Mouse (Mus musculus) embryonic fibroblast, embryonic 13.5 days (primary cell): ENCODE results near the gene Tbata. TPM values are rescaled to one million over a fixed set of nuclear protein-coding genes. Genes with fewer than 3 reads are reported as not detected.

Source experiments
- H3K27ac ChIP-seq: 2 replicates; pipeline ENCODE4 v1.5.1; 2012; ENCODE audit warnings: low read length, control low read depth, inconsistent platforms; ENCODE audit not compliant: insufficient read depth
- H3K4me1 ChIP-seq: 2 replicates; pipeline ENCODE4 v1.6.1; 2011; ENCODE audit warnings: low read length; ENCODE audit not compliant: control insufficient read depth, insufficient read depth
- H3K4me3 ChIP-seq: 2 replicates; pipeline ENCODE4 v1.5.1; 2011; ENCODE audit warnings: mild to moderate bottlenecking, control low read depth, low read length; ENCODE audit not compliant: insufficient read depth
- CTCF ChIP-seq: IDR thresholded peaks from 2 replicates; pipeline ENCODE4 v1.5.1; 2011; ENCODE audit warnings: mild to moderate bottlenecking, control low read depth, low read length, moderate library complexity, borderline replicate concordance; ENCODE audit not compliant: insufficient read depth
- POLR2A ChIP-seq: IDR thresholded peaks from 2 replicates; pipeline ENCODE4 v1.6.1; 2011; ENCODE audit warnings: low read depth, mild to moderate bottlenecking, control low read depth, low read length, moderate library complexity
- polyA plus RNA-seq: library from polyadenylated mRNA; stranded (reverse); fragments of >200 nt; gene quantifications from 2 replicates; pipeline ENCODE4 v1.2.4, GENCODE M21; 2011; ENCODE audit warnings: low read depth; ENCODE audit not compliant: missing spikeins, insufficient read length

Tbata gene
- polyA plus RNA-seq, 1 experiment, result not detected

DNA sequence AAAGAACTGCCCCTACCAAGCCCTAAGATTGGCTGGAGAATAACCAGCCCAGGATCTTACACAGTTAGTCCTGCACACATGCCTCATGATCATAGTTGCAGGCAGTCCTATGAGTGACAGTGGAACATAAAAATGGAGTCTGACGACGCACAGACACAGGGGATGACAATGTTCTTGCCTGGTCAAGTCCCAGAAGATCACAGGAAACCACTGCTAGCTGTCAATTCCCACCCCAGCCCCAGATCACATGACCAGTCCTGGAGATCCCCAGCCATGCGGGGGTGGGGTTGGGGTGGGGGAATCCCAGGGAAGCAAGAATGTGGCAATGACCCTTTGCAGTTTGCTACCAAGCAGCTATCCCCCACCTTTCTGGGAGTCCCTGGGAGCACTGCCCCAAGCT, 32.2 kb downstream of the Tbata start:
- Histone ChIP-seq H3K4me3 (no peak overlapping the region), H3K27ac (no peak overlapping the region), H3K4me1 (no peaks in the 10 kb centered on the region)
- TF ChIP-seq CTCF, result no peak
- TF ChIP-seq POLR2A, result no peak

DNA sequence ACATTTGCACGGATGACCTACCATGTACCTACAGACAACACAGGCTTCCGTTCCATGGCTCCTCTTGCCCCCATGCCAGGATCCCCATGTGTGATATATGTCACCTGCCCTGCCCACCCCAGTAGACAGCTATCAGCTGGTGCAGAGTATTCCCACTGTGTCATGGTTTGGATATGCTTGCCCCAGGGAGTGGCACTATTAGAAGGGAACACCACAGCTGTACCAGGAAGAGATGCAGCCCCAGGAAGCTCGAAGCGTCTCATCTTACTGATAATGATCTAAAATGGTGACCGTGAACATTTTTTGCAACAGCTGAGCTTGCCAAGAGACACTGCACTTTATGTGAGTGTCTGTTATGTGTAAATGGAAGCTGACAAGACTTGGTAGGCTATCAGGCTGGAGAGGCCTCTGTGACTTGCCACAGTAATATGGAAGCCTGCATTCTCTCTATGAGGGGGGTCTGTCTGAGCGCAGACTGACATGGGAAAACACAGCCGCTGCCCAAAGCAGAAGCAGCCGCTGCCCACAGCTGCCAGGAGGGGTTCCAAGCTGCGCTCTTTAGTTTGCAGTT, 36.4 kb downstream of the Tbata start:
- Histone ChIP-seq H3K27ac (no peak overlapping the region), H3K4me3 (no peak overlapping the region), H3K4me1 (no peaks in the 10 kb centered on the region)
- TF ChIP-seq POLR2A, result no peak
- no peak for TF ChIP-seq CTCF

DNA sequence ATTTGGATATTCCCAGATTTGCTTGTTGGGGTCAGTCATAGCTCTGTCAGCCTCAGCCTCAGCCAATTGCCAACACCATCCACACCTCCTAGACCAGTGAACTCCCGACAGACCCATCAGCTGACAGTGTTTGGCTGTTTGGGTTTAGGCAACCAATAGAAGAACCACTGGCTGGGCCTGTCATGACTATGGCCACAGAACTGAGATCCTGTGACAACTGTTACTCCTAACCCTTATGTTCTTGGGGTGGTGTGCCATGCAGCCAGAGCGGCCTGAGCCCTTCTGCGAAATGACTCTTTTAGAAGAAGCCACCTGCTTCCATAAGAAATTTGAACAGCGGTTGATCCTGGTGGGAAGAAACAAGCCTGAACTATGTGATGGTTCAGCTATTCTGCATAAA, 39.4 kb downstream of the Tbata start:
- H3K4me3 ChIP-seq, result no peak overlapping the region
- H3K4me1 ChIP-seq, result no peaks in the 10 kb centered on the region
- TF ChIP-seq POLR2A (no peak), CTCF (no peak)
- no peak overlapping the region for H3K27ac ChIP-seq

DNA sequence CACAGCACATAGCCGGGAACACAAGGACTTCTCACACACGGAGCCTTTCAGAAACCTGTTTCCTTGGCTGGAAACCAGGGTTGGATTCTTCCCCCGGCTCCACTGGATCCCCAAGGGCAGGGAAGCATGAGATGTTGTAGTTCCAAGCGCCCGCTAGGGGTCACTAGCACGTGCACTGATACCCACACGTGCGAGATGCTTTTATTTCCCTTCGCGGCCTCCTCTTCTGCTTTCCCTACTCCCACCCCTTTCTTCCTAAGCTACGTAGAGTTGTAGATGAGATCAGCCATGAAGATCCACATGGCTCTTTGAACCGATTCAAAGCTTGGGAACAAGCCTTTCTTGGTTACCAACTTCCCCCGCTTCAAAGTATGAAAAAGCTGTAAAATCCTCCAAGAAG, 40.0 kb downstream of the Tbata start:
- Histone ChIP-seq H3K4me3 (no peak overlapping the region), H3K4me1 (no peaks in the 10 kb centered on the region), H3K27ac (no peak overlapping the region)
- no peak for TF ChIP-seq POLR2A
- peak; percentile 46; the same call in 1 of the 2 replicates for TF ChIP-seq CTCF

DNA sequence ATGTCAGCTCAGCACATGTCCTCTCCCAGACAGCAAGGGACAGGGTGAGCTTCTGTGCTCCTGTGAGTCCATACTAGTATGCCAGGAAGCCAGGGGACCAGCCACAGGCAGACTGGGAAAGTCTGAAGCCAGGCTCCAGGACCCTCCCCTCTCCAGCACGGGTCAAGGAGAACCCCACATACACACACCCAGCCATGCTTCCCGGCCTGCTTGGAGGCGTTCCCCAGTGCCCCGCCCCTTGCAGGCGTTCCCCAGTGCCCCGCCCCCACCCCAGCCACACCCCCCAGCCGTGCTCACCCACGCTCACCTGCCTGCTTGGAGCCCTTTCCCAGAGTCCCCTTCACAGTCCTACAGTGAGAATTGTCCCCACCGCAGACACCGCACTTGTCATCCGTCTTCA, 41.1 kb downstream of the Tbata start:
- no peak overlapping the region for H3K27ac ChIP-seq
- H3K4me3 ChIP-seq, result no peak overlapping the region
- no peaks in the 10 kb centered on the region for H3K4me1 ChIP-seq
- no peak for TF ChIP-seq POLR2A
- TF ChIP-seq CTCF, result no peak

DNA sequence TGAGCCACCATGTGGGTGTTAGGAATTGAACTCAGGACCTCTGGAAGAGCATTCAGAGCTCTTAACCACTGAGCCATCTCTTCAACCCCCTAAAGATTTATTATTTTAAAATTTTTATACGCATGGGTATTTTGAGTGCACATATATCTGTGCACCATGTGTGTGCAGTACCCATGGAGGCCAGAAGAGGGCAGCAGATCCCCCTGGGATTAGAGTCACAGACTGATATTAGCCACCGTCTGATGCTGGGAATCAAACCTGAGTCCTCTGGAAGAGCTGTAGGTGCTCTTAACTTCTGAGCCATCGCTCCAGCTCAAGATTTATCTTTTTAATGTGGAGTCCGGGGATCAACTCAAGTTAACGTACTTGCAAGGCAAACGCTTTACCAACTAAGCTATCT, 43.9 kb downstream of the Tbata start:
- no peak for TF ChIP-seq CTCF
- no peak for TF ChIP-seq POLR2A

DNA sequence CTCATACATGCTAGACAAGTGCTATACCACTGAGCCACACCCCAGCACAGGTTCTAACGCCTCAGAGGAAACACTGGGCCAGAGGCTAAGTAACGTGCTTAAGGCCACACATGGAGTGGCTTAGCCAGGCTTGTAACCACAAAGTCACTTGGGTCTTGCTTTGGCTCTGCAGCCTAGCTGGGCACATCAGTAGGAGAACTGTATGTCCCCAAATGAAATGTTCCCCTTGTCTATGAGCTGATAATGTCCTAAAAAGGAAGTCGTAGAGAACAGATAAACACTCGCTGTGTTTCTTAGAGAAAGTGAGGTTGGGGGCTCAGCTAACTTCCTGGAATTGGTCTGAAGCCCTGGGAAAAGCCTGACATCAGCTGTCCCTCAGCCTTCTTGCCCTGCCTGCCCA, 44.4 kb downstream of the Tbata start:
- Histone ChIP-seq H3K4me3 (no peak overlapping the region), H3K4me1 (no peaks in the 10 kb centered on the region), H3K27ac (no peak overlapping the region)
- TF ChIP-seq POLR2A, result no peak
- no peak for TF ChIP-seq CTCF

More for the DNA sequence above, 43.9 kb downstream of the Tbata start:
- no peak overlapping the region for H3K4me3 ChIP-seq
- no peak overlapping the region for H3K27ac ChIP-seq
- H3K4me1 ChIP-seq, result no peaks in the 10 kb centered on the region

DNA sequence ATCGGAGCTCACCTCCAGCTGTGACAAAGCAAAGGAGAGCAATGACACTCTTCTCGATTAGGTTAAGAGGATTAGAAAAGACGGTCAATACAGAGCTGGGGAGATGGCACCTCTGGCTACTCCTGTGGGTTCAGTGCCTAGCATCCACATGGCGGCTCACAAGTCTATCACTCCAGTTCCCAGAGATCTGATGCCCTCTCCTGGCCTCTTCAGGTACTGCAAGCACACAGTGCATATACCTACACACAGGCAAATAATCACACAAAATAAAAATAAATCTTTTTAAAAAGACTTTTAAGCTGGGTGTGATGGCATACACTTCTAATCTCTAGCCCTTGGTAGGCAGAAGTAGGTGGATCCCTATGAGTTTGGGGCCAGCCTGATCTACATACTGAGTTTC, 47.6 kb downstream of the Tbata start:
- no peak overlapping the region for H3K4me3 ChIP-seq
- no peaks in the 10 kb centered on the region for H3K4me1 ChIP-seq

DNA sequence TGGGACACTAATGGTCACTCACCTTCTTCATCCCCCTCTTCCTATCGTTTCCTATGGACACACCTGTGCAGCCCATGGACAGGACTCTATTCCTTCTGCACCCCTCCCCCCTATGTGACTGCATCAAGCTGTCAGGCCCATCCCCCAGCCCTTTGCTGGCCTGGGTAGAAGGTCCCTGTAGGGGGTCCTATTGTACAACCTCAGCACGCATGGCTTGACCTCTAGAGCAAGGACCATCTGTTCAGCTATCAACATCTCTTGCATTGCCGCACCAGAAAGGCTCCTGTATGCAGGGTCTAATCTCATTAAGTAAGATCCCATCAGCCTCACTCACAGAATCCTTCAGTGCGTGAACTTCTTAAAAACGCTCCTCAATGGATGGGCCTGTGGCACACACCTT, 53.9 kb downstream of the Tbata start:
- TF ChIP-seq POLR2A (no peak), CTCF (no peak)
- Histone ChIP-seq H3K4me1 (no peaks in the 10 kb centered on the region), H3K4me3 (no peak overlapping the region), H3K27ac (no peak overlapping the region)

More for the DNA sequence above, 47.6 kb downstream of the Tbata start:
- H3K27ac ChIP-seq, result no peak overlapping the region
- no peak for TF ChIP-seq POLR2A
- TF ChIP-seq CTCF, result no peak

DNA sequence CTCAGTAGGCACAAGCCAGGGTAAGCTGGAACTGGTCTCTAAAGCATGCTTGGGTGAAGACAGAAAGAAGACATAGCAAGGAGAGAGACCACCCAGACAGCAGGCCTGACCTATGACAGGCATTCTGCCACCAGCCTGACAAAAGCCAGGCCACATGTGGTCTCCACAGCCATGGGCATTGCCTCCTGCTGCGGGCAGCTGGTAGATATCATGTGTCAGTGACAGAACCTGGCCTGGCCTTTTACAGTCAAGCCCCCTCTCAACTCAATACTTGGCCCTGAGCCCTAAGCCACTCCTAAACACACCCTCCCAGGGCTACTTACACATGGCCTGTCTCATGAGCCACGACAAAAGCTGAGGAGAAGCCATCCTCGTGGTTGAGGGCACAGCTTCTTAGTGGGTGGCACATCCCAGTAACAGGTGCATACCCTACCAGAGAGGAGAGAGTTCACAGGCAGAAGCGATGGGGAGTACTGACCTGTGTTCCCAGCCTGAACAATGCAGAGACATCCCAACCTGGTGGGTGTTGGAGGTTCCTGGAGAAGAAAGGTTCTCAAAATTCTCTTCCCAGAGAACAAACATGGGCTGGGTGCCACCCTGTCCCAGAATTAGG, 55.1 kb downstream of the Tbata start:
- no peak for TF ChIP-seq POLR2A
- TF ChIP-seq CTCF, result no peak
- H3K4me1 ChIP-seq, result no peaks in the 10 kb centered on the region
- H3K4me3 ChIP-seq, result no peak overlapping the region
- H3K27ac ChIP-seq, result no peak overlapping the region
